Mouse (Mus musculus): Measurements from ENCODE around the gene Dnph1. TPM values are rescaled to one million over a fixed set of nuclear protein-coding genes. Genes with fewer than 3 reads are reported as not detected.

Gene Dnph1
- polyA plus RNA-seq, 1 experiment from 2014 or later: 98.4 TPM

DNA sequence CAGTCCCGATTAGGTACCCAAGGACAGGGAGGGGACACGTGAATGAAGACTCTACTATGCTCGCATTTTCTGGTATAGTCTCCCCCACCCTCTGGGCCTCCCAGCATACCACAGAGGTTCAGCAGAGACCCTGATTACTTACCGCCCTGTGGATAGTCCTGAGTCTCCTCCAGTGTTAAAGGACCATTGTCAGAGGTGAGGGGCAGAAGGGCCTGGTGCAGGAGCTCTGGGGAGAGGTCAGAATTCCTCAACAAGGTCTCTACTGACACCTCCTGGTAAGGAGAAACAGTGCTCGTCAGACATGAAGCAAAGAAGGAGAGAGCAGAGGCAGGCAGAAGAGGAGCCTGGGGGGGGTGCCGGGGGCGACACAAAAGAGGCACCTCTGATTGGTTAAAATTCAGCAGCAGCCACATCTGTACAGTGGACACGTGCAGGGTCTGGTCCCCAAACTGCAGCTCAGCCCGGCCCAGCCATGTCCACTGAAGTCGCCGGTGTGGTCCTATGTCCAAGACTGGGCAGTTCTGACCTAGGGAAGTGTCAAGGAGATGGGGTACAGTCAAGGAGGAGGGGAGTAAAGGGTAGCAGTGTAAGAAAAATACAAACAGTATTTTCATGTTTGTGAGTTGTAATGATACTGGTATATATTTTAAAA is 14.7 kb downstream of the Dnph1 start:
- whole genome bisulfite sequencing: 49% methylated on average over 11 of the region's 11 CpGs
- no peaks in the 10 kb centered on the region for H3K36me3 ChIP-seq
- peak; percentile 50 for DNase-seq (ENCODE audit: low spot score)
- peaks cover under 1% of the 10 kb centered on the region; the same call in 1 of the 2 replicates for H3K4me1 ChIP-seq
- no peaks in the 10 kb centered on the region for H3K9me3 ChIP-seq (replicated peaks)
- H3K27me3 ChIP-seq (ENCODE audit: low read depth, poor library complexity, severe bottlenecking): no peaks in the 10 kb centered on the region
- no peak overlapping the region for H3K27ac ChIP-seq (replicated peaks)
- no peak overlapping the region for H3K4me3 ChIP-seq

DNA sequence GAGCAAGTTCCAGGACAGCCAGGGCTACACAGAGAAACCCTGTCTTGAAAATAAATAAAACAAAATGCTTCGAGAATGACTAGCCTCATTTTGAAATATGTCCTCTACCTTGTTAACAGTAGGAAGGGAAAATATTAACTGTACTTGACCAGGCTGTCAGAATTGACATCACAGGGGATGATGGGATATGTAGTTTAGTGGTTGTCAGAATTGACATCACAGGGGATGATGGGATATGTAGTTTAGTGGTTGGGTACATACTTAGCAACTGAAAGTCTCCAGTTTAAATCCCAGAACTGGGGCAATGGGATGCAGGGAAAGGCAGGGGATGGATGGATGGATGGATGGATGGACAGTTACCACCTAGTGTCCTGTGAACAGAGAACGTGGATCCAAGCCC is 16.8 kb downstream of the Dnph1 start:
- no peak overlapping the region for H3K4me3 ChIP-seq
- DNase-seq (ENCODE audit: low spot score): no peak
- H3K27me3 ChIP-seq (ENCODE audit: low read depth, poor library complexity, severe bottlenecking): no peaks in the 10 kb centered on the region
- H3K4me1 ChIP-seq: peaks cover 2% of the 10 kb centered on the region; the same call in 1 of the 2 replicates
- H3K36me3 ChIP-seq: no peaks in the 10 kb centered on the region
- WGBS: 63% methylated on average over 2 of the region's 2 CpGs
- no peaks in the 10 kb centered on the region for H3K9me3 ChIP-seq (replicated peaks)
- no peak overlapping the region for H3K27ac ChIP-seq (replicated peaks)

DNA sequence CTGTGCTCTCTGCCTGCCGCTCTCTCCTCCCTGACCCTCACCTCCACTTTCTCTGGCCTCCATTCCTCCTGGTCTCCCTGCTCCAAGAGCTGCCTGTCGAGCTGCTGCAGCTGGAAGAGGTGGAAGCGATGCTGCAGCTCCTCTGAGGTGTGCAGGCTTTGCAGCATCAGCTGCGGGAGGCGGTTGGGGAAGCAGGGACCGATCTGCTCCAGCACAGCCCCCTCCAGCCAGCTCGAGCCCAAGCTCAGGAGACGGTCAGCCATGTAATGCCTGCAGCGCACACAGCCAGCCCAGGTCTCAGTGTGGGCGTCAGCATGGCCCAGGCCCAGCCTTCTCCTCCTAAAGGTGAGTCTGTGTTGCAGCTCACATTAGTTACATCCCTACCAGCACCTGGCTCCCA is 23.5 kb downstream of the Dnph1 start:
- H3K9me3 ChIP-seq (replicated peaks): no peaks in the 10 kb centered on the region
- DNase-seq (ENCODE audit: low spot score): no peak
- 54% methylated on average over 10 of the region's 10 CpGs for WGBS
- H3K4me3 ChIP-seq: peak overlapping the region; percentile 24
- H3K4me1 ChIP-seq: peaks cover 24% of the 10 kb centered on the region
- peaks cover 40% of the 10 kb centered on the region for H3K27me3 ChIP-seq (ENCODE audit: low read depth, poor library complexity, severe bottlenecking)
- peak overlapping the region; percentile 24; the same call in 1 of the 2 replicates for H3K27ac ChIP-seq (replicated peaks)
- no peaks in the 10 kb centered on the region for H3K36me3 ChIP-seq

DNA sequence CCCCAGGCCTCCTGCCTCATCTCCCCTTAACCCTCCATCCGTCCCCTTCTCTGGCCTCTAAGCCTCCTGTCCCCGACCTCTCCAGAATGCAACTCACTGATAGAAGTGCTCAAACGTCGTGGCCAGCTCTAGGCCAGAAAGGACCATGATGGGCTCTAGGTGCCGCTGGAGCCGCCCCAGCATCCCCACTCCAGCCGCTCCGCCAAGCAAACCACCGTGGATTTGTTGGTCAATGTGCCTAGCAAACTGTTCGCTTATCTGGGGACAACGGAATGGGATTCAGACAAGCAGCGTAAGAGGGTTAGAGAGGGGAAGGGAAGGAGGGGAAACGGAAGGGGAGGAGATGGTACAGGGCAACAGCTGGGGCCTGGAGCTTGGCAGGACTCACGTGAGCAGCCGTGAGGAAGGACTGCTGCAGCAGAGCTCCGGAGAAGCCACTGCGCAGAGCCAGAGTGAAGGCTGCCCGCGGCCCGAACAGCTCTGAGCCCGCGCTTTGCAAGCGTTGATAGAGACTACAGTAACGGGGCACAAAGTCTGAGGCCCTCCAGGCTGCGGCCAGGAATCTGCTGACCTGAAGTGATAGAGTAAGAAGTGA is 24.0 kb downstream of the Dnph1 start:
- peak overlapping the region; percentile 24 for H3K4me3 ChIP-seq
- no peaks in the 10 kb centered on the region for H3K36me3 ChIP-seq
- DNase-seq (ENCODE audit: low spot score): no peak
- H3K27ac ChIP-seq (replicated peaks): peak overlapping the region; percentile 47; the same call in 1 of the 2 replicates
- H3K4me1 ChIP-seq: peaks cover 24% of the 10 kb centered on the region
- H3K9me3 ChIP-seq (replicated peaks): no peaks in the 10 kb centered on the region
- H3K27me3 ChIP-seq (ENCODE audit: low read depth, poor library complexity, severe bottlenecking): peaks cover 43% of the 10 kb centered on the region
- 51% methylated on average over 25 of the region's 25 CpGs for WGBS

DNA sequence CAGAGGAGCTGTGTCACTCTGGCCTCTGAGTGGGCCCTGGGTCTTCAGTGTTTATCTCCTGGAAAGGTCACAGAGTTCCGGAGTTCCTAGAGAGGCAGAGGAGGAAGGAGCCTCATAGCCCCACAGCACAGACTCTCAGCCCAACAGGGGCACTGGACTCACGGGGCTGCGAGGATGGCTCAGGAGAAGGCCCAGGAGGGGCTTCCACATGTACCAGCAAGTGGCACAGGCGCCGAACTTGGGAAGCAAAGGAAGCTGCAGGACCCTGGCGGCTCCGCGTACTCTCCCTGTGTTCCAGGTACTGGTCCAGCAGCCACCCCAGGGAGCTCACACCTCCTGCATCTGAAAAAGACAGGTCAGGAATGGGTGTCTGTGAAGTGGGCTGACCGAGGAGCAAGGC is 24.7 kb downstream of the Dnph1 start:
- Histone ChIP-seq H3K27ac (replicated peaks) (0 out of 2 replicates have a peak overlapping the region, but pooled peaks have one; percentile 47), H3K4me1 (peaks cover 25% of the 10 kb centered on the region), H3K4me3 (peak overlapping the region; percentile 24; the same call in 1 of the 2 replicates), H3K36me3 (no peaks in the 10 kb centered on the region), H3K27me3 (ENCODE audit: low read depth, poor library complexity, severe bottlenecking) (peaks cover 46% of the 10 kb centered on the region), H3K9me3 (replicated peaks) (no peaks in the 10 kb centered on the region)
- WGBS: 80% methylated on average over 9 of the region's 9 CpGs
- DNase-seq (ENCODE audit: low spot score): no peak

GRCm38 (mm10) chr17:46521963-46522668 is 25.6 kb downstream of the Dnph1 start:
- peaks cover 28% of the 10 kb centered on the region for H3K4me1 ChIP-seq
- DNase-seq (ENCODE audit: low spot score): no peak
- 35% methylated on average over 24 of the region's 24 CpGs for WGBS
- no peaks in the 10 kb centered on the region for H3K9me3 ChIP-seq (replicated peaks)
- no peak overlapping the region for H3K27ac ChIP-seq (replicated peaks)
- no peak overlapping the region for H3K4me3 ChIP-seq
- H3K36me3 ChIP-seq: no peaks in the 10 kb centered on the region
- peaks cover 50% of the 10 kb centered on the region for H3K27me3 ChIP-seq (ENCODE audit: low read depth, poor library complexity, severe bottlenecking)

DNA sequence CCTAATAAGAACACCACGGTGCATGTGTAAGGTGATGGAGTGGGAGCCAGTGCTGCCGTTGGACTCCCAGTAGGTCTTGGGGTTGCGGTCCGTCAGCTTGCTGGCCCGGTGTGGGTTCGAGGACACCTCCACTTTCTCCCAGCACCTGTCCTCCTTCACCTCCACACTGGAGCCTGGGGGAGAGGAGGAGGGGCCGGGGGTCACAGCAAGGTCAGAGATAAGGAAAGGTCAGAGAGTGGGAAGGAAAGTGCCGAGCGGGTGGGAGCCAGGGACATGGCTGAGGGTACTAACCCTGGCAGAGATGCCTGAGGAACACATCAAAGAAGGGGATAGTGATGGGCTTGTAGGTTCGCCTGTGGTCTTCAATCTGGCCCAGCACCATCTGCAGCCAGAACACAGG is 28.6 kb downstream of the Dnph1 start:
- no peak overlapping the region for H3K4me3 ChIP-seq
- no peak overlapping the region for H3K27ac ChIP-seq (replicated peaks)
- H3K4me1 ChIP-seq: peaks cover 25% of the 10 kb centered on the region
- WGBS: 88% methylated on average over 10 of the region's 10 CpGs
- H3K27me3 ChIP-seq (ENCODE audit: low read depth, poor library complexity, severe bottlenecking): peaks cover 41% of the 10 kb centered on the region
- H3K9me3 ChIP-seq (replicated peaks): no peaks in the 10 kb centered on the region
- H3K36me3 ChIP-seq: no peaks in the 10 kb centered on the region
- no peak for DNase-seq (ENCODE audit: low spot score)

DNA sequence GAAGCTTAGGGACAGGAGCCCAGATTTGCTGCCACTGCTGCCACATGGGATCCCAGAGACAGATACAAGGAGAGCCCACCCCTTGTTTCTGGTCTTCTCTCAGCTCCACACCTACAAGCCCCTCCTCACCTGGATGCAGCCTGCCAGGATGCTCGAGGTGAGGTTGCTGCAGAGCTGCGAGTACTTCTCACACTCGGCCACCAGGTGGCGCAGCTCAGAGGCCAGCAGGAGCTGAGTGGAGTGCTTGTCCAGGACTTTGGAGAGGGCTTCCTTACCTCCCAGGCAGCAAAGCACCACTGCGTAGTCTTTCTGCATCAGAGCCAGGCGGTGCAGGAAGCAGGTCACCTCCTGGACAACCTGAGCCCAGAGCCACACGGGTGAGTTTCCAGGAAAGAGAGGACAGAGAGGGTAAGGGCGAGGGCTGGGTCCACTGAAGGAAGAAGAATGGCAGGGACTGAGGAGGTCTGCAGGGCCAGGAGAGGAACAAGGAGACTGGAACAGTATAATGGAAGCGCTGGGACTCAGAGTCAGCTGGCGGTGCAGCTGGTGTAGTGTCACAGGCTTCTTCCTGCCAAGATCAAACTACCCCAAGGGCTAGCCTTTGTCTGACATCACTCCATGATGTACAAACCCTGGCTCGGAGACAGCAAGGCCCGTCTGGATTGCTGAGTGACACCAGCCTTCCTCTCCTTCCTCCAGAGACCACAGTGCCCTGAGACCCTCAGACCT is 29.2 kb downstream of the Dnph1 start:
- DNase-seq (ENCODE audit: low spot score): peak; percentile 77
- H3K9me3 ChIP-seq (replicated peaks): no peaks in the 10 kb centered on the region
- H3K27me3 ChIP-seq (ENCODE audit: low read depth, poor library complexity, severe bottlenecking): peaks cover 35% of the 10 kb centered on the region
- H3K4me3 ChIP-seq: peak overlapping the region; percentile 4; the same call in 1 of the 2 replicates
- H3K4me1 ChIP-seq: peaks cover 19% of the 10 kb centered on the region
- H3K36me3 ChIP-seq: no peaks in the 10 kb centered on the region
- H3K27ac ChIP-seq (replicated peaks): 0 out of 2 replicates have a peak overlapping the region, but pooled peaks have one; percentile 33
- WGBS: 41% methylated on average over 12 of the region's 12 CpGs

DNA sequence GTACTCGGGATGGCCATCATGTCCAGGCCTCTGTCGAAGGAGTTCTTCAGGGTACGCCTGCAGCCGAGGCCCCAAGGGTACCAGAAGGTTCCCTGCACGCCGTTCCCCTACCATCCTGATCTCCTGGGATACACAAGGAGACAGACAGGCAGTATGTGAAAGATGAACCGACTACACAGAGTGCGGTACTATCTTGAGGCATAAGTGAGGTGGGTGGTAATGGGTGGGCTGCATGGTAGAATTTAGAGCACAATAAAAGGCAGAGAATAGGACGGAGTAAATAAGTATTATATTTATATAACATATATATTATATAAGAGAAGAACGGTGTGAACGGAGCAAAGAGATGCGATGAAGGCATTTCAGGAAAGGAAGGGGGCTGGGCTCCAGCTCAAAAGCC is 47.1 kb downstream of the Dnph1 start:
- Histone ChIP-seq H3K9me3 (replicated peaks) (no peaks in the 10 kb centered on the region), H3K27me3 (ENCODE audit: low read depth, poor library complexity, severe bottlenecking) (peaks cover 52% of the 10 kb centered on the region), H3K36me3 (peaks cover 26% of the 10 kb centered on the region), H3K4me1 (peaks cover 36% of the 10 kb centered on the region), H3K4me3 (no peak overlapping the region), H3K27ac (replicated peaks) (no peak overlapping the region)
- DNase-seq (ENCODE audit: low spot score): no peak
- 91% methylated on average over 12 of the region's 12 CpGs for WGBS

DNA sequence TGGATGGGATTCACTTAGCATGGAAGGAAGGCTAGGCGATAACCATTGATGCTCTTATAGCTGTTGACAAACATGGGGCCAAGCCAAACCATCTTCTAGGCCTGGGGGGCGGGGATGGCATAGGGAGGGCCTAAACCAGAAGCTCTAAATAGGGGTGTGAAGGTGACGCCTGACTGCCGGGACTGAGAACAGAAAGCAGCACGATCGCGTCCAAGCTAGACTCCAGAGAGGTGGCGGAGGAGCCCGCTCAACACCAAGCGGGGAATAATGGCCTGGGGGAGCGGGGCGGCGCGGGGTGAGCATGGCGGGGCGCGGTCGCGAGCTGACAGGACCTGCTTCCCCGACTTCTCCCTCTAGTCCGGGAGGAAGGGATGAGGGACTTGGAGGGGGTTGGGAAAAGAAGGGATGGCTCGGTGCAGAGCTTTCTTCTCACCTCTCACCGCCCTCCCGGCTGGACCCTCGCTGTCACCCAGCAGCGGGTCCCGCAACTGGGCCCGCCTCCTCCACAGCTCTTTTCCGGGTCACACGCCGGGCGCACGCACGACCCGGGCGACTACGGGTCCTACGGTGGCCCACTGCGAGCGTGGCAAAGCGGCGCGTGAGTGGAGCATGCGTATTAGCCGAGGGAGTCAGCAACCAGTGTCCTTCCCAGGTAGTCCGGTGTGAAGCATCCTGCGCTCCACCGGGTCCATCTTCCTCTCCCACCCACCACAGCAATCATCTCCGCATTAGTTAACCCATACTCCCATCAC is 49.5 kb downstream of the Dnph1 start, which contains the start of gene Cul9:
Gene Cul9, minus strand, starts transcription at position 576 of the 752 bp plus-strand sequence.
- peaks cover 44% of the 10 kb centered on the region for H3K27me3 ChIP-seq (ENCODE audit: low read depth, poor library complexity, severe bottlenecking)
- H3K4me3 ChIP-seq: peak within 1 kb of the TSS; percentile 77
- H3K9me3 ChIP-seq (replicated peaks): no peaks in the 10 kb centered on the region
- peak within 1 kb of the TSS; percentile 78 for H3K27ac ChIP-seq (replicated peaks)
- WGBS: 1% methylated on average over 49 of the region's 49 CpGs
- peak; percentile 70 for DNase-seq (ENCODE audit: low spot score)
- H3K4me1 ChIP-seq: peaks cover 35% of the 10 kb centered on the region
- H3K36me3 ChIP-seq: peaks cover 39% of the 10 kb centered on the region

DNA sequence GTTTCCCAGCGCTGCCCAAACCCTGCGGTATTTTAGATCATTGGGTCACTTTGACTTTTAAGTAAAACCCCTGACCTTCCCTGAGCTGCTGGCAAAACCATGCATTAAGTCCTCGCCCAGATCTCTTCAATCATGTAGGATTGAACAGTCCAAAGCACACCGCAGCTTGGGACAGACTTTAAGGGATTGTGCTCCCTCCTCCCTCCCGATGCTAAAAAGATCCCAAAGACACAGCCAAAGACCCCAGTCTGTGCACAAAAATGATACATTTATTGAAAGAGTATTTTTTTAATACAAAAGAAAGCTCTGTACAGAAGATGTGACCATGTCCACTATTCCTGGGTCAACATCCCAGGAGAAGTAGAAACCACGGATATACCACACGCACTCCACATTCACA is 50.1 kb downstream of the Dnph1 start:
- Histone ChIP-seq H3K27ac (replicated peaks) (peak overlapping the region; percentile 78; the same call in 1 of the 2 replicates), H3K4me3 (peak overlapping the region; percentile 77), H3K36me3 (peaks cover 39% of the 10 kb centered on the region), H3K27me3 (ENCODE audit: low read depth, poor library complexity, severe bottlenecking) (peaks cover 44% of the 10 kb centered on the region), H3K4me1 (peaks cover 35% of the 10 kb centered on the region), H3K9me3 (replicated peaks) (no peaks in the 10 kb centered on the region)
- WGBS: 6% methylated on average over 7 of the region's 7 CpGs
- DNase-seq (ENCODE audit: low spot score): no peak

DNA sequence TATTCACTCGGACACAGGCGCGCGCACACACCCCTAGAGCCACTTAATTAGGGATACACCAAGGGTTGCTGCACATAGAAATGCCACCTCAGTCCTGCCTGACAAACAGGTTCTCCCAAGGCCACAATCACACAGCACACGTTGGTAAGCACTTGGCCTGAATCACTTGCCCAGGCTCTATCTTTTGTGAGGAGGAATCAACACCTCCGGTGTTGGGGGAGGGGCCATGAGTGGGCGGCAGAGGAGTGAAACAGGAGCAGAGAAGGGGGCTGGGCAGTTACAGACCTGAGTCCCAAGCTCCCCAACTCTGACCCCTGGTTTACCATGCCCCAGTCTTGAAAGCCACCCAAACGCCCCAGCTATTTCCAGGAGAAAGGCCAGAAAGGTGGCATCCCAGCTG is 50.5 kb downstream of the Dnph1 start:
- Histone ChIP-seq H3K9me3 (replicated peaks) (no peaks in the 10 kb centered on the region), H3K4me1 (peaks cover 36% of the 10 kb centered on the region), H3K27me3 (ENCODE audit: low read depth, poor library complexity, severe bottlenecking) (peaks cover 44% of the 10 kb centered on the region), H3K27ac (replicated peaks) (no peak overlapping the region), H3K36me3 (peaks cover 43% of the 10 kb centered on the region), H3K4me3 (peak overlapping the region; percentile 77)
- no peak for DNase-seq (ENCODE audit: low spot score)
- WGBS: 5% methylated on average over 8 of the region's 8 CpGs

Measured in midbrain, embryonic 10.5 days (tissue).